Mouse (Mus musculus) heart, embryonic 14.5 days (tissue): ENCODE data around the gene B3gat3. TPM values are rescaled to one million over a fixed set of nuclear protein-coding genes. Genes with fewer than 3 reads are reported as not detected.

Source experiments
- ATAC-seq: fragments of 200-750 bp; cut with Nextera tagmentation; 2 replicates; pipeline ENCODE4 v1.8.0; 2017; ENCODE audit warnings: low read depth, moderate TSS enrichment; ENCODE audit not compliant: insufficient number of reproducible peaks, insufficient read depth, low FRiP score
- H3K27ac ChIP-seq, 2 experiments: fragments of 200-500 bp in 1 of 2; fragments of 300-500 bp in 1 of 2; sonication (generic) in 1 of 2; replicated peaks in 1 of 2; 2 replicates each; pipeline ENCODE4 v1.5.1; 2012 to 2014; ENCODE audit warnings: low read depth in 2 of 2, low read length in 2 of 2, control low read depth in 1 of 2, mild to moderate bottlenecking in 1 of 2, mixed read lengths in 1 of 2; ENCODE audit not compliant: control insufficient read depth in 1 of 2, insufficient read depth in 1 of 2
- H3K27me3 ChIP-seq: fragments of 300-500 bp; sonication (generic); 2 replicates; pipeline ENCODE4 v1.6.1; 2014; ENCODE audit warnings: mild to moderate bottlenecking, low read length, control low read depth; ENCODE audit not compliant: control insufficient read depth, insufficient read depth
- H3K36me3 ChIP-seq: fragments of 300-500 bp; sonication (generic); 2 replicates; pipeline ENCODE4 v1.6.1; 2014; ENCODE audit warnings: mild to moderate bottlenecking, control low read depth, low read length, mixed read lengths; ENCODE audit not compliant: control insufficient read depth, insufficient read depth
- H3K4me1 ChIP-seq, 2 experiments: fragments of 200-500 bp in 1 of 2; fragments of 300-500 bp in 1 of 2; sonication (generic) in 1 of 2; 2 replicates each; pipeline ENCODE4 v1.6.1; 2012 to 2014; ENCODE audit warnings: low read length in 2 of 2, control low read depth in 1 of 2, mixed read lengths in 1 of 2; ENCODE audit not compliant: control insufficient read depth in 2 of 2, insufficient read depth in 2 of 2
- H3K4me2 ChIP-seq: fragments of 300-500 bp; sonication (generic); 2 replicates; pipeline ENCODE4 v1.6.1; 2014; ENCODE audit warnings: mild to moderate bottlenecking, low read length
- H3K4me3 ChIP-seq, 2 experiments: fragments of 200-500 bp in 1 of 2; fragments of 300-500 bp in 1 of 2; sonication (generic) in 1 of 2; 2 replicates each; pipeline ENCODE4 v1.5.1; 2012 to 2014; ENCODE audit warnings: low read length in 2 of 2, mild to moderate bottlenecking in 2 of 2, control low read depth in 1 of 2, low read depth in 1 of 2, moderate library complexity in 1 of 2; ENCODE audit not compliant: control insufficient read depth in 1 of 2, insufficient read depth in 1 of 2
- H3K9ac ChIP-seq: fragments of 300-500 bp; sonication (generic); 2 replicates; pipeline ENCODE4 v1.6.1; 2014; ENCODE audit warnings: mild to moderate bottlenecking, low read length
- H3K9me3 ChIP-seq: fragments of 300-500 bp; sonication (generic); 2 replicates; pipeline ENCODE4 v1.6.1; 2016; ENCODE audit warnings: low read length, control low read depth; ENCODE audit not compliant: control insufficient read depth
- WGBS: fragments of 180-500 bp; shearing (Covaris S2); extraction: QIAGEN DNeasy Blood & Tissue Kit; methylation state at CpG from one replicate; pipeline ENCODE4 v1.1.7; 2014; 5-methylcytosine and 5-hydroxymethylcytosine counted together
- polyA plus RNA-seq: library from polyadenylated mRNA; unstranded; fragments of >200 nt; fragmentation: Nextera tagmentation; extraction: Ambion mirVana; gene quantifications from 2 replicates; pipeline ENCODE4 v1.2.1, GENCODE M21; 2014

The B3gat3 gene
- polyA plus RNA-seq, 1 experiment from 2014 or later, result 34.2 TPM

DNA sequence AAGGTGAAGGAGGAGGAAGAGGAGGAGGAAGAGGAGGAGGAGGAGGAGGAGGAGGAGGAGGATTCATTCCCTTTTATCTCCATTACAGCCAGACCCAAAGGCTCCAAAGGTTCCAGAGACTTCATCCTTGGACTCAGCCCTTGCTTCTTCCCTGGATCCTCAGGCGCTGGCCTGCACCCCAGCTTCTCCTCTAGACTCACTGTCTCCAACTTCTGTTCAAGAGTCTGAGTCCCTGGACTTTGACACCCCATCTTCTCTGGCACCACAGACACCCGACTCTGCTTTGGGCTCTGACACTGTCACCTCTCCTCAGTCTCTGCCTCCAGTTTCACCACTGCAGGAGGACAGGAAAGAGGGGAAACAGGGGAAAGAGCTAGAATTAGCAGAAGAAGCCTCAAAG is 42.1 kb downstream of the B3gat3 start:
- H3K27me3 ChIP-seq, result no peaks in the 10 kb centered on the region
- WGBS, result 90% methylated on average over 2 of the region's 2 CpGs
- H3K27ac ChIP-seq, result no peak overlapping the region
- peaks cover 84% of the 10 kb centered on the region for H3K36me3 ChIP-seq
- no peak overlapping the region for H3K4me2 ChIP-seq
- ATAC-seq, result no peak
- H3K9me3 ChIP-seq, result no peaks in the 10 kb centered on the region
- H3K9ac ChIP-seq, result no peak overlapping the region
- H3K4me3 ChIP-seq, result no peak overlapping the region
- H3K4me1 ChIP-seq, result peaks cover 5 to 6% of the 10 kb centered on the region in 2 experiments

DNA sequence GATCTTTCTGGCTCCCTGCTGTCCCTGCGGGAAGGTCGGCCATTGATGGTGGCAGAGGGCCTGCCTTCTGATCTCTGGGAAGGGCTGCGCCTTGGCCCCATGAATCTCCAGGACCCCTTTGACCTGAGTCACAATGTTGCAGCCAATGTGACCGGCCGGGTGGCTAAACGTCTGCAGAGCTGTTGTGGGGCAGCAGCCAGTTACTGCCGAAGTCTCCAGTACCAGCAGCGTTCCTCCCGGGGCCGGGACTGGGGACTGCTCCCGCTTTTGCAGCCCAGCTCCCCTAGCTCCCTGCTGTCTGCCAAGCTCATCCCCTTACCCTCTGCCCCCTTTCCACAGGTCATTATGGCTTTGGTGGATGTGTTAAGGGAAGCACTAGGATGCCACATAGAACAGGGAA is 44.9 kb downstream of the B3gat3 start:
- no peak overlapping the region for H3K9ac ChIP-seq

GRCm38 (mm10) chr19:8965771-8966170 is 45.6 kb downstream of the B3gat3 start:
- Histone ChIP-seq H3K27ac (peak overlapping the region; percentile 92 to 96), H3K4me2 (peak overlapping the region; percentile 81), H3K4me1 (peaks cover 6 to 14% of the 10 kb centered on the region in 2 experiments), H3K9me3 (no peaks in the 10 kb centered on the region), H3K27me3 (no peaks in the 10 kb centered on the region), H3K36me3 (peaks cover 80% of the 10 kb centered on the region), H3K4me3 (peak overlapping the region in 1 of 2 experiments; percentile 77; a peak in 2 of 4 replicates), H3K9ac (peak overlapping the region; percentile 77)
- no peak for ATAC-seq
- WGBS, result 69% methylated on average over 8 of the region's 8 CpGs

More for the DNA sequence above, 44.9 kb downstream of the B3gat3 start:
- no peak overlapping the region for H3K4me2 ChIP-seq
- H3K9me3 ChIP-seq, result no peaks in the 10 kb centered on the region
- H3K27me3 ChIP-seq, result no peaks in the 10 kb centered on the region
- peak overlapping the region in 1 of 2 experiments; percentile 92; a peak in 2 of 4 replicates for H3K27ac ChIP-seq
- no peak for ATAC-seq
- 82% methylated on average over 11 of the region's 11 CpGs for WGBS
- H3K36me3 ChIP-seq, result peaks cover 80% of the 10 kb centered on the region
- H3K4me3 ChIP-seq, result no peak overlapping the region
- peaks cover 6 to 14% of the 10 kb centered on the region in 2 experiments for H3K4me1 ChIP-seq

- H3K27ac ChIP-seq, result peak overlapping the region; percentile 92 to 96
- H3K4me3 ChIP-seq, result peak overlapping the region; percentile 71 to 77
- H3K36me3 ChIP-seq, result peaks cover 80% of the 10 kb centered on the region
- ATAC-seq, result no peak
- H3K9ac ChIP-seq, result peak overlapping the region; percentile 77
- 31% methylated on average over 5 of the region's 5 CpGs for WGBS
- H3K9me3 ChIP-seq, result no peaks in the 10 kb centered on the region
- peaks cover 6 to 14% of the 10 kb centered on the region in 2 experiments for H3K4me1 ChIP-seq
- H3K4me2 ChIP-seq, result peak overlapping the region; percentile 81
- no peaks in the 10 kb centered on the region for H3K27me3 ChIP-seq
Measured at GRCm38 (mm10) chr19:8966198-8966589, 46.0 kb downstream of the B3gat3 start.

- peak within 1 kb of the TSS; percentile 84 for H3K4me2 ChIP-seq
- peaks cover 80% of the 10 kb centered on the region for H3K36me3 ChIP-seq
- peak within 1 kb of the TSS; percentile 92 to 96 for H3K27ac ChIP-seq
- under 1% methylated on average over 52 of the region's 52 CpGs for WGBS
- peak within 1 kb of the TSS; percentile 95 for H3K9ac ChIP-seq
- ATAC-seq, result peak; percentile 100
- peak within 1 kb of the TSS; percentile 77 to 80 for H3K4me3 ChIP-seq
- no peaks in the 10 kb centered on the region for H3K27me3 ChIP-seq
- no peaks in the 10 kb centered on the region for H3K9me3 ChIP-seq
- peaks cover 6 to 14% of the 10 kb centered on the region in 2 experiments for H3K4me1 ChIP-seq
Measured at GRCm38 (mm10) chr19:8966590-8967372, 46.6 kb downstream of the B3gat3 start, which contains the start of gene Eef1g. TSS of gene Eef1g (plus strand) at chr19:8967041.

DNA sequence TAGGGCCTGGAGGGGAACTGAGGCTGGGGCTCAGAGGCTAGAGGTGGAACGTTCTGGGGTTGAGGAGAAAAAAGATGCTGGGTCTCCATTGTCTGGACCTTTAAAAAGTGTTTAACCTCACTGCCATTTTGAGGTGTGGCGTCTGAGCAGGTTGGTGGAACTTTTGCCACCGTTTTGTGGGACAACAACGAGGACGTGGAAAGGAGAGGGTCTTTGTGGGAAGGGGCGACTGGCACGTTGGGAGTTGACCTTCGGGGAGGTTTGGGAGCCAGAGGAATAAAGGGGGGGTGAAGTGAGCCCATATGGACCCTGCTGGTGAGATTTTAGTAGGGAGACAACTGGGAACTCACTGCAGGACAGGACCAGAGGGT is 47.2 kb downstream of the B3gat3 start:
- Histone ChIP-seq H3K36me3 (peaks cover 80% of the 10 kb centered on the region), H3K4me3 (peak overlapping the region; percentile 77 to 80), H3K9me3 (no peaks in the 10 kb centered on the region), H3K27me3 (no peaks in the 10 kb centered on the region), H3K4me2 (peak overlapping the region; percentile 84), H3K4me1 (peaks cover 6 to 14% of the 10 kb centered on the region in 2 experiments), H3K9ac (peak overlapping the region; percentile 95), H3K27ac (peak overlapping the region; percentile 70 to 76)
- no peak for ATAC-seq
- 0% methylated on average over 8 of the region's 8 CpGs for WGBS

GRCm38 (mm10) chr19:8967893-8968292 is 47.7 kb downstream of the B3gat3 start:
- H3K9me3 ChIP-seq, result no peaks in the 10 kb centered on the region
- peaks cover 80% of the 10 kb centered on the region for H3K36me3 ChIP-seq
- H3K27ac ChIP-seq, result peak overlapping the region; percentile 70 to 76
- H3K4me1 ChIP-seq, result peaks cover 6 to 14% of the 10 kb centered on the region in 2 experiments
- WGBS, result under 1% methylated on average over 7 of the region's 9 CpGs
- H3K9ac ChIP-seq, result peak overlapping the region; percentile 95
- H3K4me3 ChIP-seq, result peak overlapping the region; percentile 77 to 80
- H3K27me3 ChIP-seq, result no peaks in the 10 kb centered on the region
- no peak for ATAC-seq
- H3K4me2 ChIP-seq, result peak overlapping the region; percentile 84
